Mouse (Mus musculus) cerebellum, adult 2 months (tissue): ENCODE data around the gene Arhgap11a.
A peak's percentile ranks its signal among the peaks of the same experiment; 100 is the strongest.

Experiments used
- CTCF ChIP-seq: fragments of 200-500 bp; IDR thresholded peaks from 2 replicates; pipeline ENCODE4 v1.5.1; 2011; ENCODE audit warnings: low read depth, mild to moderate bottlenecking, control low read depth, low read length, moderate library complexity, borderline replicate concordance; ENCODE audit not compliant: insufficient read depth
- POLR2A ChIP-seq: fragments of 200-500 bp; IDR thresholded peaks from 2 replicates; pipeline ENCODE4 v1.6.1; 2011; ENCODE audit warnings: low read length, control low read depth, borderline replicate concordance; ENCODE audit not compliant: insufficient read depth

DNA sequence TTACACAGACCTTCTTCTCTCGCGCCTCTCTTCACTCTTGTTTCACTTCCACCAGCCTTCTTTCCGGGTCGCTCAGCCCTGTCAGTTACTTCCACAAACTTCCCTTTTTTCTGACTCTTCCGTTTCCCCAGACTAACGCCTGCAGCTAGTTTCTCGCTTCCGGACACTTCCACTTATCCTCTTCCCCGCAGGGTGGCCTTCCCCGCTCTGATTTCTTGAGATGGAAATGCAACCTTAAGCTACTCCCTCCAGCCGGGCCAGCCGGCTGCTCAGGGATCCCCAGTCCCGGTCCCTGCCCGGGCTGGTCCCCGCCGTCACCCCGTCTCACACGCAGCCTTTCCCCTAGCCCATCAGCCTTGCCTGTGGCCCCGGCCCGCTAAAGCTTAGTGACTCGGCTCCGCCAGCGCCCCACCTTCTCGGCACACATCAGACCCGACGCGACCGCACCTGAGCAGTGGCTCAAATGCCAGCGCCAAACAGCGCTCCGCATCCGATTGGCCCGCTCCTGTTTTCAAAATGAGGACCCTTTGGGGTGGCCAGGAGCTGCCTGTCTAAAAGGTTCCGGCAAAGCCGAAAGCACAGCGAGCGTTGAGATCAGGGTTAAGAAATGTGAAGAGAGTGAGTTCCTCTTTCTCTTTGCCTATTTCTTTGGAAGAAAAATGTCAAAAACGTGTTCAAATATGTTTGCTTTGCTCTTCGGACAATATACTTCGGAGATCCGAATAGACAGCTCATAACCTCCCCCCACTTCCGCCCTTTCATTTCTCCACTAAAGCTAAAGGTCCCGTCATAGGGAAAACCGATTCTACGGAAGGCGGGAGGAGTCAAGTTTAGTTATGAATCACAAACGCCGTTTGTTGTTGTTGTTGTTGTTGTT, at the start of gene Arhgap11a:
- TF ChIP-seq POLR2A (0 out of 2 replicates have a peak, but pooled peaks have one; percentile 17), CTCF (no peak)
